12 mouse cellular contexts compared by ENCODE assay signal in the genomic region with DNA sequence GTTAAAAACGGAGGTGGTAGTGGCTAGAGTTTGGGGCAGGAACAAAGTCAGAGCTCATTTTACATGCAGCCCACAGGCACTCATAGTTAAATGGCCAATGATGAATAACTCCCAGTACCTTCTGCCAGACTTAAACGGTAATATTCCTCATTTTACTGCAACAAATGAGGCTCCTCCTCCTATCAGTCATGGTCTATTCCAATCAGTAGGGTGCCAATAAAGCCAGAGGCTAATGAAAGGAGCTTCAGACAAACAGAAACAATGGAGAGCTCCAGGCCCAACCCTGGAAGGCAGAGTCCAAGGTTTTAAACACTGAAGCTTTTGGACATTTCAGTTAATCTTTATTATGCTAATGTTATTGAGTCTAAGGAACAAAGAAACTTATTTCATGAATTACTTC.
DNase-seq lines count a peak whose midpoint lies in the region; ATAC-seq lines count a peak whose summit lies in the region.
"Had no signal": no experiment of that assay in that cellular context is flagged by ENCODE, and none has a peak within 500 bp of the region (broad histone marks: within the 10 kb centered on the region; RNA-seq: fewer than 3 reads in every experiment).

No protein-coding gene starts in this region.

- H3K36me3 ChIP-seq in kidney, embryonic 16.5 days (ENCODE audit: insufficient read depth, low read length): peaks cover 24% of the 10 kb centered on the region
- peaks cover 7% of the 10 kb centered on the region for H3K36me3 ChIP-seq in forebrain, embryonic 16.5 days (ENCODE audit: control insufficient read depth, insufficient read depth)
- peaks cover 20% of the 10 kb centered on the region for H3K36me3 ChIP-seq in midbrain, embryonic 14.5 days (ENCODE audit: control insufficient read depth, insufficient read depth, low read length)
- H3K36me3 ChIP-seq in heart, embryonic 10.5 days: peaks cover 56% of the 10 kb centered on the region

- no peak overlapping the region for H3K4me2 ChIP-seq in kidney, embryonic 16.5 days (replicated peaks; ENCODE audit: low read depth, low read length)
- H3K4me2 ChIP-seq in forebrain, embryonic 16.5 days (ENCODE audit: low read length): no peak overlapping the region
- no peak overlapping the region for H3K4me2 ChIP-seq in midbrain, embryonic 14.5 days (ENCODE audit: low read length)

- peak overlapping the region; percentile 71; the same call in 1 of the 2 replicates for H3K27ac ChIP-seq in kidney, embryonic 16.5 days (ENCODE audit: low read length)
- H3K27ac ChIP-seq in forebrain, embryonic 16.5 days (ENCODE audit: low read length): no peak overlapping the region
- H3K27ac ChIP-seq in midbrain, embryonic 14.5 days (replicated peaks; ENCODE audit: low read depth, low read length): peak overlapping the region; percentile 42; the same call in 1 of the 2 replicates
- no peak overlapping the region for H3K27ac ChIP-seq in heart, embryonic 10.5 days

- DNase-seq in kidney, adult 8-10 months: no peak
- DNase-seq in brain, adult 2 months (ENCODE audit: low read depth, low spot score): peak; percentile 56
- peak; percentile 68 for DNase-seq in midbrain, embryonic 14.5 days
- no peak for DNase-seq in adrenal gland, postnatal 36 days
- DNase-seq in heart, embryonic 10.5 days (ENCODE audit: low spot score): no peak
- DNase-seq: adrenal gland, postnatal 10 days; cerebellum, postnatal 14 days; lung, adult 2 months had no signal

- no peaks in the 10 kb centered on the region for H3K27me3 ChIP-seq in kidney, embryonic 16.5 days (ENCODE audit: insufficient read depth, low read length)
- H3K27me3 ChIP-seq in forebrain, embryonic 16.5 days (replicated peaks; ENCODE audit: control insufficient read depth, insufficient read depth, low read length): no peaks in the 10 kb centered on the region
- no peaks in the 10 kb centered on the region for H3K27me3 ChIP-seq in midbrain, embryonic 14.5 days (ENCODE audit: control insufficient read depth, insufficient read depth, low read length)
- H3K27me3 ChIP-seq in heart, embryonic 10.5 days (ENCODE audit: insufficient read depth, poor library complexity, severe bottlenecking): no peaks in the 10 kb centered on the region
- H3K27me3 ChIP-seq: CH12.LX had no signal

- peaks cover 17% of the 10 kb centered on the region; the same call in 1 of the 2 replicates for H3K4me1 ChIP-seq in kidney, embryonic 16.5 days (ENCODE audit: insufficient read depth, low read length)
- peaks cover 13% of the 10 kb centered on the region for H3K4me1 ChIP-seq in forebrain, embryonic 16.5 days (replicated peaks; ENCODE audit: control insufficient read depth, insufficient read depth, low read length)
- H3K4me1 ChIP-seq in midbrain, embryonic 14.5 days (ENCODE audit: control insufficient read depth, insufficient read depth, low read length): peaks cover 25% of the 10 kb centered on the region
- peaks cover 4% of the 10 kb centered on the region; the same call in 1 of the 2 replicates for H3K4me1 ChIP-seq in heart, embryonic 10.5 days

- no peak overlapping the region for H3K4me3 ChIP-seq in kidney, embryonic 16.5 days (ENCODE audit: low read length)
- H3K4me3 ChIP-seq in forebrain, embryonic 16.5 days (replicated peaks; ENCODE audit: low read length): no peak overlapping the region
- H3K4me3 ChIP-seq in midbrain, embryonic 14.5 days (replicated peaks; ENCODE audit: low read depth, low read length): no peak overlapping the region
- no peak overlapping the region for H3K4me3 ChIP-seq in heart, embryonic 10.5 days

- ATAC-seq in kidney, embryonic 16.5 days (ENCODE audit: low FRiP score, low TSS enrichment): no peak
- ATAC-seq in forebrain, embryonic 16.5 days: peak; percentile 79
- ATAC-seq in midbrain, embryonic 14.5 days (ENCODE audit: low FRiP score, low TSS enrichment): peak; percentile 71
- no peak for ATAC-seq in megakaryocyte, adult 5-6 weeks (ENCODE audit: poor library complexity, severe bottlenecking)

- H3K9me3 ChIP-seq in kidney, embryonic 16.5 days (ENCODE audit: low read length): no peaks in the 10 kb centered on the region
- H3K9me3 ChIP-seq in forebrain, embryonic 16.5 days (ENCODE audit: control insufficient read depth, low read length): no peaks in the 10 kb centered on the region
- H3K9me3 ChIP-seq in midbrain, embryonic 14.5 days (ENCODE audit: control insufficient read depth, low read length): no peaks in the 10 kb centered on the region
- no peaks in the 10 kb centered on the region for H3K9me3 ChIP-seq in heart, embryonic 10.5 days

- H3K9ac ChIP-seq in kidney, embryonic 16.5 days (replicated peaks; ENCODE audit: low read length): no peak overlapping the region
- H3K9ac ChIP-seq in forebrain, embryonic 16.5 days (replicated peaks; ENCODE audit: low read depth, low read length): no peak overlapping the region
- no peak overlapping the region for H3K9ac ChIP-seq in midbrain, embryonic 14.5 days (replicated peaks; ENCODE audit: low read length)

- WGBS in kidney, embryonic 16.5 days: 40% methylated on average over 2 of the region's 2 CpGs
- 6% methylated on average over 2 of the region's 2 CpGs for whole genome bisulfite sequencing in forebrain, embryonic 16.5 days
- 3% methylated on average over 2 of the region's 2 CpGs for WGBS in midbrain, embryonic 14.5 days
- WGBS in heart, embryonic 10.5 days: 73% methylated on average over 2 of the region's 2 CpGs

Comparison
In these comparisons a context has a peak if more than half of its experiments do, and no peak if none do; other contexts are left out.
1. ATAC-seq: peak in forebrain, embryonic 16.5 days (single experiment) and midbrain, embryonic 14.5 days (single experiment); none in kidney, embryonic 16.5 days (single experiment) and megakaryocyte, adult 5-6 weeks (single experiment).
2. H3K27ac ChIP-seq: peak in kidney, embryonic 16.5 days (single experiment) and midbrain, embryonic 14.5 days (single experiment); none in forebrain, embryonic 16.5 days (single experiment) and heart, embryonic 10.5 days (single experiment).
3. DNase-seq: peak in brain, adult 2 months (single experiment) and midbrain, embryonic 14.5 days (single experiment); none in kidney, adult 8-10 months (0 of 2), adrenal gland, postnatal 36 days (0 of 2) and heart, embryonic 10.5 days (single experiment).